Mouse (Mus musculus) heart, postnatal 25 days (tissue): ENCODE data around the gene Srxn1. TPM values are rescaled to one million over a fixed set of nuclear protein-coding genes. Genes with fewer than 3 reads are reported as not detected.

Source experiments
- DNase-seq: peaks from one replicate; pipeline ENCODE4 v3.0.0; 2022; ENCODE audit warnings: low spot score
- intact Hi-C: fragments of 180-260 bp; cut with DNase I; formaldehyde crosslinking; loops from one replicate; pipeline ENCODE4 v1.15.1; 2025
- total RNA-seq, 2 experiments: library from RNA; stranded (reverse); gene quantifications; 2 replicates each; pipeline ENCODE4 v1.2.3; 2021

Srxn1 gene
- total RNA-seq, 2 experiments from 2014 or later = 14.8 to 15.2 TPM

DNA sequence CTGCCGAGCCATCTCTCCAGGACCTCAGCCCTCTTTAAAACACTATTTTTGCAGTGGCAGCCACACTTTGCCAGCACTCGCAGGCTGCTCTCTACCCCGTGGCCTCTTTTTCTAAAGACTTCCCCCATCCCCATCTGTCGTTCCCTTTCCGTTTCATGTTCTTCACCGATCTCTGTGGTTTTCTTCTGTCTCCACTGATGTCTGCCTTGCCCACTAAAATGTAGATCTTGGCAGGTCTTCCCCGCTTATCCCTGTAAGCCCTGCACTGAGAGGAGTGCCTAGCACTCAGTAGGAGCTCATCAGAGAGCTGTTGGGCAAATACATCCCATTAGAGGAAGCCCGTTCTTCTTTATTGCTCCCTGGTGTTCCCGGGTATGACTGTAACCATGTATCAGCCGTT, 7.7 kb downstream of the Srxn1 start:
- no peak for DNase-seq
- intact Hi-C loops = loop anchor here (1.0 to 5.0 kb wide), 3 partner anchors 80 to 254 kb away; no protein-coding TSS in a partner anchor

DNA sequence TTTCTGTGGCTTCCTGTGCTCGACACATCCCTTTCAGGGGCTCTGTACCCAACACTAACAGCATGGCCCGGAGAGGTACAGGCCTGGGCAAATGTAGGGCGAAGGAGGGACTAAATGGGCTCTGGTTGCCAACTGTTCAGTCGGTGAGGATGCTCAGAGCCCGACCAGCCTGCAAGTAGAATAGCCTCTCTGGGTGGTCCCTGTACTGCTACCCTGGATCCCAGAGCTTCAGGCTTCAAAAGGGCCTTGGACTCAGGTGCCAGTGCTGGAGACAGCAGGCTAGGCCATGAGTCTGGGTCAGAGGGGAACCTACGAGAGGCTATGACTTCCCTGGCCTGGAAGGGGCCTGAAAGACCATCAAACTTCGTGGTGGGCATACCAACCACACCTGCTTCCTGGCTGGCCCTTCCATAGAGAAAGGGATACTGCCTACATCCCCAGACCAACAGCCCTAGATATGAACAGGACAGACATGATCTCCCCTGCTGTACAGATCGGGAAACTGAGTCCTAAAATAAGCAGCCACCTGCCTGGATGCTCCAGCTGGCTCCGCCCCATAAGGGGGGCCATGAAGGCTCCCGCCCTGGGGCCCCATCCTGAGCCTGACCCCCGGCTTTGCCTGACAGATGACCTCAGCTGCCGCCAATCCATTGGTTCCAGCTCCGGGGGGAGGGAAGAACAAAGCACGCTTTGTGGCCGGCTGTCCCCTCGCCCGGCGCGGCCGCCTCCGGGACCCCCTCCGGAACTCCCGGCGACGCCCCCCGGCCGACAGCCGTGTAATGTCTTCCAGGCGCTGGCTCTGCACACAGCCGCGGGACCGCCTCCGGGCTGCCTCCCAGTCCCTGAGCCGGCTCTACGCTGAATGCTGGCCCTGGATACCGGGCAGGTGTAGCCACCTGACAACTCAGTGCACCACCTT, 9.0 kb downstream of the Srxn1 start:
- no peak for DNase-seq
- intact Hi-C loops = loop anchor here (2.0 to 5.0 kb wide), 2 partner anchors 28 to 253 kb away; partner anchors contain the start of gene Tcf15

DNA sequence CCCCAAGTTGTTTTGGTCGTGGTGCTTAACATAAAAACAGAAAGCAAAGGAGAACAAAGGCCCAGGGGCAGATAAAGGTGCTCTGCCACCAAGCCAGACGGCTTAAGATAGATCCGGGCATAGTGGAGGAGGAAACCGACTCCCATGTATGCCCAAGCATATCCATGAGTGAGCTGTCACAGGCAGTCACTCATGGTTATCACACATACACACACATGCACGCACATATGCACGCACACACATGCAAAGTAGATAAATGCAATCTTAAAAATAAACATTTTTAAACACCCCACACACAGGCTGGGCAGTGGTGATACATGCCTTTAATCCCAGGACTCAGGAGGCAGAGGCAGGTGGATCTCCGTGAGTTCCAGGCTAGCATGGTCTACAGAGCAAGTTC, 12.4 kb downstream of the Srxn1 start:
- no peak for DNase-seq
- intact Hi-C loops = no loop called here

DNA sequence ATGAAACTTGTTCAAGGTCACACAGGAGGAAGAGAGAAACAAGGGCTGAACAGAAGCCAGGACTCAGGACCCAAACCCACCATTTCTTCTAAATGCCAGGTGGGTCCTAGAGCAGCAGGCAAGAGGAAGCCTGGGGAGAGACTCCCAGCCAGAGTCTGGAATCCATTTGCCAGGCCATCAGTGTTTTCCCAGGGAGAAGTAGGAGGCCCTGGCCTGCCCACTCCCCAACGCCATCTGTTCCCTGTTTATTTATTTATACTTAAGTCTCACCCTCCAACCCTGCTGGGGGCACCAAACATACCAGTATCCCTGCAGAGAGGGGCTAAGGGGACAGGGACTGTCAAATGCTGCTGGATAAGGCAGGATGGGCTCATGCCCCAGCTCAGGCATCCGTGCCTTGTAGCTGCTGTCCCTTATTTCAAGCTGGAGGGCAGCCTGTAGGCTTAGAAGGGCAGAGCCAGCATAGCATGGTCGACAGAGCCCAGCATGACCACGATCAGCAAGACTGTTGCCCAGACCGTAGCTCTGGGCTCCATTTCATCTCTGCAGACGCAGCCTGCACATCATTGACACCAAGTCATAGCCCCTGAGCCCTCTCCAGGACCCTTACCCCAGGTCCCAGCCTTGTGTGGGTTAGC, 14.0 kb downstream of the Srxn1 start:
- intact Hi-C loops = no loop called here
- no peak for DNase-seq

DNA sequence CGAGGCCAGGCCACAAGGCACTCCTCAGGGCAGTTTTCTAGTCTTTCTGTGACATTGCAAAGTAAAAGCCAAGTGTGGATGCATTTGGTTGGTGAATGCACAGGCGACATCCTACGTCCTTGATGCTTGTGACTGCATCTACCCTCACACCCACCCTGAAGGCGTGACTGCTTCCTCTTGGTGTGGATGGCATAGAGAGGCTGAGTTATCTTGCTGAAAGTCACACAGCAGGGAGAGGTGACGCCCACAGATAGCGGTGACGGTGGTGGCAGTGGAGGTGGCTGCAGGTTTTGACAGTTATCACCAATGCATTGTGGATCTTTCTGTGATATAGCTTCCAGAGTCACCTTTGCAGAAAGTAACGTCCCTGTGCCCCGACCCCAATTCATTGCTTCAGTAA, 17.6 kb downstream of the Srxn1 start:
- intact Hi-C loops = no loop called here

DNA sequence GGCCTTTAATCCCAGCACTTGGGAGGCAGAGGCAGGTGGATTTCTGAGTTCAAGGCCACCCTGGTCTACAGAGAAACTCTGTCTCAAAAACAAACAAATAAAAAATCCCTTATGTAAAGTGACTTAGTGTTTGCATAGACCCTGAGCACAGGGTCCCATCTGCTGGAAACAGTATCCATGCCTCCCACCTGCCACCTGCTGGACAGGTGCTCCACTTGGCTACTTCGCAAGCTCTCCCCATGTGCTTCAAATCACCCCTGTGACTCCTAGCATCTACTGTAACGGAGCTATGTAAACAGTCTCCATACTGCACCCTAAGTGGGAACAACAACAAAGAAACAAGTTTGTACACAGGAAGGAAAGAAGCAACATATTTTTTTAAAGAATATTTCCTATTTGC, 23.3 kb downstream of the Srxn1 start:
- DNase-seq = no peak
- intact Hi-C loops = no loop called here

More for the DNA sequence above, 17.6 kb downstream of the Srxn1 start:
- no peak for DNase-seq

DNA sequence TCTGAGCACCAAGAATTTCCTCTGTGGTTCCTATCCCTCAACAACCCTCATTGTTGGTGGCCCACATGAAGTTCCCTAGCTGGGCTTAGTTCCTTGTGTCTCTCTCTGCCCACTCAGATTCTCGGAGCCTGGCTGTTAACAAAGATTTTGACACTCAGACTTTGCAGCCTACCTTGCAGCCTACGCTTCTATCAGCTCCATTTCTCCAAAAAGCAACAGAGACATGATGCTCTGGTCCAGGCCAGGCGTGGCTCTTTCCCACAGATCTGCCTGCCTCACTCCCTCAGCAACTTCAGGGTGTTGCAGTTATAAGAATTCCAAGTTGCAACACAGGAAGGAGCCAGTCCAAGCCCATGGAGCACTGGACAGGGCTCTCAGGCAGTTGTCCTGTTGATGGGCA, 24.5 kb downstream of the Srxn1 start:
- DNase-seq = no peak
- intact Hi-C loops = no loop called here

DNA sequence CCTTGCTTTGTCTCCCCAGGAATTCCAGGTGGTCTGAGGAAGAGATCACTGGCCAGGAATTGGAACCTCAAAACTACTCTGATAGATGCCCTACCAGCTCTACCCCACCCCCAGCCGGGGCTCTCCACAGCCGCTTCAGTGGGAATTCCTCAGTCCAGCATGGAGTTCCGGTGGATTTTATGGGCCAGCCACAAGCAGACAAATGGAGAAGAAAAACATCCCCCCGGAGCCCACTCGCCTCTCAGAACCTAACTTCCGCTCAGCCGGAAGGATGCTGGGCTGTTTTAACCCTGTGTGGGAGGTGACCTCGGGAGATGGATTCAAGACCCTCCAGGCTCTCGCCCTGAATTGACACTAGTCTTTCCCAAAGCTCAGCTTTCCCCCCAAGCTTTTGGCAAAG, 26.7 kb downstream of the Srxn1 start:
- no peak for DNase-seq
- intact Hi-C loops = no loop called here

DNA sequence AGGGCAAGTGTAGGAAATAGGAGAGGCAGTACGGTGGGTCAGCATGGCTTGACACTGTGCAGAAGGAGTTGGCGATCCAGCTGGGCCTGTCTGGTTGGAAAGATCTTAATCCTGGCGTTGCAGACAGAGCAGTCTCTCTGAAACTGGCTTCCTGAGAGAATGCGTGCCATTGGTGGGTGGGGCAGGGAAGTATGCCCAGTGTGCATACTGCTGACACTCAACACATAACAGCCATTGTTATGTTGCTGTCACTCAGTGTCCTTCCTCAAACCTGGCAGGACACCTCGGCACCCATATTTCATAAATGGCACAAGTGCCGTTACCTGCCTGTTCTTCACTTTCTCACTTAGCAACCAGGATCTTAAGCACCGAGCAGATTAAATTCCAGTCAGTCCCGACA, 27.4 kb downstream of the Srxn1 start:
- DNase-seq = no peak
- intact Hi-C loops = no loop called here

DNA sequence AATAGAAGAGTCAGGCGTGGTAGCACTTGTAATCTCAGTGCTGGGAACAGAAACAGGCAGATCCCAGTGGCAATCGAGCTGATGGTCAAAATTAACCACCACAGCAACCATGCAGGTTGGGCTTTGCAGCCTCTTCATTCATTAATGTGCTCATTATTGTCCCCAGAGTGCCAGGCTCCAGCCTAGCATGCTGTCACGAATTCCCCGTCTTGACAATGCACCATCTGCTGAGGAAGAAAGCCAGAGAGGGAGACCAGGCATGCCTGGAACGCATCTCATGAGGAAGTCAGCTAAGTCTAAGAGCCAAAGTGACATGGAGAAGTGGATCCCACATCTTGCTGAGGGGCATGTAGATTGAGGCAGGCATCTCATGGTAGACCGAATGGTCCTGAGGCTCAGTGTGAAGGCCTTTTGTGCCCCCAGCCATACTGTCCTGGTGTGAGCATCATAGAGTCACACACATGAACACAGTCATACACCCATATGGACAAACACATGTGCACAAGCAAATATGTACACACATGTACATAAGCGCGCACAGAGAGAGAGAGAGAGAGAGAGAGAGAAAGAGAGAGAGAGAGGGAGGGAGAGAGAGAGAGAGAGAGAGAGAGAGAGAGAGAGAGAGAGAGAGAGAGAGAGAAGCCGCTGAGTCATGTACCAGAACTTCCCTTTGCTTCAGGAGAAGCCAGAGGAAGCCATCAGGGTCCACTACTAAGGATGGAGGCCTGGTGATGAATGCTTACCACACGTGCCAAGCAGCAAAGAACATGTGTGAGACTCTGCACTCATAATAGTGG, 34.1 kb downstream of the Srxn1 start:
- no peak for DNase-seq
- intact Hi-C loops = no loop called here

DNA sequence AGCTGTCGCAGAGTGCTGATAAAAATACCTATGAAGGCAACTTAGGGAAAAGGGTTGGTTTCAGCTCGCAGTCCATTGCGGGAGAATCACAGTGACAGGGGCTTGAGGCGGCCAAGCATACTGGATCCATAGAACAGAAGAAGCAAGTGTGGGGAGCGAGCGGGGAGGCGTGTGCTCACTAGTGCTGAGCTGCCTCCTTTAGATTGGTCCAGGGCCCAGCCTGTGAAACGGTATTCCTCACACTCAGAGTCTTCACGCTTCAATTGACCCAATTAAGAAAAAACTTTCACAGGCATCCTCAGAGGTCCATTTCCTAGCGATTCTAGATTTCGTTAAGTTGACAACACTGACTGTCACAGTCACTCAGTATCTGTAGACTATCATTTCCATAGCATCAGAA, 35.6 kb downstream of the Srxn1 start:
- no peak for DNase-seq
- intact Hi-C loops = loop anchor here (5.0 kb wide), 1 partner anchor 56 kb away; no protein-coding TSS in a partner anchor

DNA sequence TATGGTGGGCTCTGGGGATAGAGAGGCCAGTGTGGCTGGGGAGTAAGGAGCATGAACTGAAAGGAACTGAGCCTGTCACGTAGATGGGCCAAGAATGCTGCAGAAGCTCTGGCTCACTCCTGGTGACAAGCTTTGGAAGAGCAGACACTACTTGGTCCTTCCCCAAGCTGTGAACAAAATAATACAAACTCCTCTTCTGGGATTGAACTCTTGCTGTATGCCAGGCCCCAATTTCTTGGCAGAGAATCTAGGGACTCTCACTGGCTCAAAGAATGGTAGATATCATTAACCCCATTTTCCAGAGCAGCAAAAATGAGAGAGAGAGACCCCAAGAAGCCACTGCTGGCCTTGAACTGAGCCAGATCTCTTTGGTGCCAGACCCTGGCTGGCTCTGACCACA, 36.2 kb downstream of the Srxn1 start:
- intact Hi-C loops = loop anchor here (5.0 kb wide), 1 partner anchor 56 kb away; no protein-coding TSS in a partner anchor
- DNase-seq = no peak

DNA sequence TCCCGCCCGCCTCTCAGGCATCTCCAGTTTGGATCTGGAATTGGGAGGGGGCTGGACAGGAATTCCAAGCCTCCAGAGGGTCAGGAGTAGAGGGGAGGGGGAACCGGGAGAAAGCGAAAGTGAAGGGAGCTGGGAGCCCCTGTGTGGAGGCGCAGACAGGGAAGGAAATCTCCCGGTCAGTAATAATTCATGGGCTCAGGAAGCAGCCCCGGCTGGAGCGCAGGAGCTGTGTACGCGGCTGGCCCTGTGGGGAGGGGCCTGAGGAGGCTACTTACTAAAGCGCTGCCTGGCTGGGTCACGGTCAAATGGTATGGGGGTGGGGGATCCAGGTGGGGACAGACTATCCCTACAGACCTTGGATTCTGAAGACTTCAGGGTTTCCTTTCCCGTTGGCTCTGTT, 36.7 kb downstream of the Srxn1 start:
- intact Hi-C loops = loop anchor here (2.0 to 5.0 kb wide), 3 partner anchors 27 to 55 kb away; no protein-coding TSS in a partner anchor
- DNase-seq = peak; percentile 26

DNA sequence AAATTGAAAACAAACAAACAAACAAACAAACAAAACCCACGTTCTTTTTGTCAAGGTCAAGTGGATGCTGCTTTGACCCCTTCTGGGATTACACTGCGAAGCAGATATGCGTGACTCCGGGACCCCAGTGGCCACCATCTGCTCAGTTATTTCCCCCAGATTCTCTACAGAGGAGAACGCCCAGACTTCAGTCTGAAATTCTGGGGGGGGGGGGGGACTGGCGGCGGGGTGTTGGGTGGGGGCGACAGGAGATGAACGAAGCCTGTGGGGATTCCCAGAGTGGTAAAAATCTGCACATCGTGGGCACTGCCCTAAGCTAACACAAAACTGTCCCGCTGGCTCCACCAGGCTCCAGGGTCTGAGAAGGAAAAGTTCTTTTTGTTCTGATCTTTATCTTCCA, 37.3 kb downstream of the Srxn1 start:
- DNase-seq = no peak
- intact Hi-C loops = loop anchor here (2.0 to 5.0 kb wide), 3 partner anchors 28 to 55 kb away; no protein-coding TSS in a partner anchor

DNA sequence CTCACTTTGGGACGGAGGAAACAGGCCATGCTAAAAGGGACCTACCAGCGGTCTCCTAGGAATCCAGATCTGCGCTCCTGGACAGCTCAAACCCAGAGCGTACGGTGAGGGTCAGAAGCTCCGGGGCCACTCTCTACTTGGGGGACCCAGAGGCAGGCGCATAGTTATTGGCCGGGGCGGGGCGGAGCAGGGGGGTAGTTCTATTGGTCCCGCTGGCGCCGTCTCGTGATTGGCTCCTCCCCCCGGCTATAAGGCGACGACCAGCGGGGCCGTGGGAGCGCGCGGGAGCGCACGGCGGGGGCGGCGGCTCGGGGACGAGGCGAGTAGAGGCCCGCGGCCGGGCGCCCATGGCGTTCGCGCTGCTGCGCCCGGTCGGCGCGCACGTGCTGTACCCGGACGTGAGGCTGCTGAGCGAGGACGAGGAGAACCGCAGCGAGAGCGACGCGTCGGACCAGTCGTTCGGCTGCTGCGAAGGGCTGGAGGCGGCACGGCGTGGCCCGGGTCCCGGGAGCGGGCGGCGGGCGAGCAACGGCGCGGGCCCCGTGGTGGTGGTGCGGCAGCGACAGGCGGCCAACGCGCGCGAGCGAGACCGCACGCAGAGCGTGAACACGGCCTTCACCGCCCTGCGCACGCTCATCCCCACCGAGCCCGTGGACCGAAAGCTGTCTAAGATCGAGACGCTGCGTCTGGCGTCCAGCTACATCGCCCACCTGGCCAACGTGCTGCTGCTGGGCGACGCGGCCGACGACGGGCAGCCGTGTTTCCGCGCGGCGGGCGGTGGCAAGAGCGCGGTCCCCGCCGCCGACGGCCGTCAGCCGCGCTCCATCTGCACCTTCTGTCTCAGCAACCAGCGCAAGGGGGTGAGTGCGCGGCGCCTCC, 38.2 kb downstream of the Srxn1 start, which contains the start of gene Tcf15:
TSS of gene Tcf15 (plus strand) at position 283 of the 879 bp plus-strand sequence.
- intact Hi-C loops = loop anchor here (2.0 to 5.0 kb wide), 3 partner anchors 29 to 54 kb away; no protein-coding TSS in a partner anchor
- peak; percentile 79 for DNase-seq

DNA sequence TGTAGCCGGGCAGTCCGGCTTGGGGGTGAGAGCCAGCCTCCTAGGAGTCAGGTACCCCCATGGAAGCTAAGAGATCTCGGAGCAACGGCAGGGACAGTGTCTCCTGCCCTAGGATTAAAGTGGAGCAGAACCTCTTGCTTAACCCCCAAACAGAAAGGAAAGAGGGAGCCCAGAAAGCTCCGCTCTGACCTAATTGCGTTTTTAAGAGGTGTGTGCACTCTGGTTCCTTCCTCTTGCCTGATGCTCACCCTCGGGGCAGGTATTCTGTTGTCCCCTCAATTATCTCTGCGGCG, 38.8 kb downstream of the Srxn1 start:
- no peak for DNase-seq
- intact Hi-C loops = loop anchor here (5.0 kb wide), 1 partner anchor 53 kb away; no protein-coding TSS in a partner anchor

DNA sequence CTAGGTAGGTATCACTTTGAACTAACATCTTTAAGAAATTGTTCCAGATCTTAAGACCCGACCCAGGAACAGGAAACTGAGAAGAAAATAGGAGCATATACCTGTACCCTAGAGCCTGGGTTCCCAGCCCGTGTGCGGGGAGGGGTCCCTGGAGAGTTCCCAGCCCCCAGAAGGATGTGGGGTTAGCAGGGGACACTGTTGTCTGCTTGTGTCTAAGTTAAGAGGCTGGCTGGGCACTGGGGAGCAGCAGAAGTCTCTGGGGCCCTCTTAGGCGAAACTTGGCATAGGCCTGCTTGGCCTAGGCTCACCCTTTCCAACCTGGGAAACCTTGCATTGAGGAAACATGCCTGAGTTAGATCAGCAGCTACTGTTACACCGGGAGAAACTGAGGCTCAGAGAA, 39.2 kb downstream of the Srxn1 start:
- intact Hi-C loops = loop anchor here (5.0 kb wide), 1 partner anchor 53 kb away; no protein-coding TSS in a partner anchor
- no peak for DNase-seq

DNA sequence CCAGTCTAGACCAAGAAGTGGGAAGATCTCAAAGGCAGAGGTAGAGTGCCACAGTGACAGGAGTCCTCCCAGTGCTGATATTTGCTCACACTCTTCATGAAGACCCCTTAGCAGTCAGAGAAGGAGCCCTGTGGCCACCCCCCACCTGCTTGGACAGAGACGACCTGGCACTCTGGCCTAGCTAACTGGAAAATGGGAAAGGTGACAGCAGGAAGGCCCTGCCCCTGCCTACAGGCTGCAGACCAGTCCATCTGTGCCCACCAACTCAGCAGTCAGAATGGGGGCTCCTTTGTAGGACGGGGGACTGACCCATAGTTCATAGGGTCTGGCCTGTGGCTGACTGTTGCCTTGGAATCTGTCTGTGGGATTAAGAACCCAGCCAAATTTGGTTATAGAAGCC, 40.4 kb downstream of the Srxn1 start:
- intact Hi-C loops = no loop called here

DNA sequence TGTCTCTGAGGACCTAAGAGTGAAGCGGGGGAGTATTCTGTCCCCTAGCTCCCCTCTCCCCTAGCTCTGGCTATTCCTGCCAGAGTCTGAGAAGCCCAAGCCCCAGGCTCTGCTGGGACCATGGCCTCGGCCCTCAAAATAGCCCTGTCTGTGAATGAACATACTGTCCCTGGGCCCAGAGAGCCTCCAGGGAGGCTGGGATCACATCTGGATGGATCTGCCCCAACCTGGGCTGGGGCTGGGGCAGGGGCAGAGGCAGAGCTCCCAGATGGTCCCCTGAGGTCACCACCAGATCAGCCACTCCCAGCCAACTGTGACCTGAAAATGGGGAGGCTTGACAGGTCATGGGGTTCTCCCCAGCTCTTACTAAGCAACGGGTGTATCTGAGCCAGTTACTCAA, 41.8 kb downstream of the Srxn1 start:
- intact Hi-C loops = no loop called here
- DNase-seq = no peak

More for the DNA sequence above, 40.4 kb downstream of the Srxn1 start:
- no peak for DNase-seq
